Mouse (Mus musculus) WW6 (cell line): ENCODE measurements around the gene Nsg1.

Experiments
- DNase-seq: peaks from one replicate; pipeline ENCODE4 v3.0.0-alpha.2; 2013; ENCODE audit warnings: low read depth, low spot score

The Nsg1 gene

DNA sequence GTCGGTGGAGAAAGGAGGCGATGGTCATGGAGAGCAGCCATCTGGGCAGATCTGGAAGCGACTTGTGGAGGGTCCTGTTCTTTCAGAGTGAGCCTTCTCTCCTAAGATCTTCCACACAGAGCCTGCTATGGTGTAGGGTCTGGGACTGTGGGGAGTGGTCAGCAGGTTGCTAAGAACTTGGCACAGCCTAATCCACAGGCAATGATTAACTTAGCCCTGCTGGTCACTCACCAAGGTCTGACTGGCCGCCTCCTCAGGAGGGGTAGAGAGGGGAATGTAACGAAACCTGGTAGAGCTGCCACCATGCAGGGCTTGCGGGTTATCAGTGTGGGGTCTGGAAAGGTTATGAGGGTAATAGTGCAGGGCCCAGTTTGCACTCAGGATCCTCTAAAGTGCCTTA is 18.8 kb downstream of the Nsg1 start:
- DNase-seq = no peak

DNA sequence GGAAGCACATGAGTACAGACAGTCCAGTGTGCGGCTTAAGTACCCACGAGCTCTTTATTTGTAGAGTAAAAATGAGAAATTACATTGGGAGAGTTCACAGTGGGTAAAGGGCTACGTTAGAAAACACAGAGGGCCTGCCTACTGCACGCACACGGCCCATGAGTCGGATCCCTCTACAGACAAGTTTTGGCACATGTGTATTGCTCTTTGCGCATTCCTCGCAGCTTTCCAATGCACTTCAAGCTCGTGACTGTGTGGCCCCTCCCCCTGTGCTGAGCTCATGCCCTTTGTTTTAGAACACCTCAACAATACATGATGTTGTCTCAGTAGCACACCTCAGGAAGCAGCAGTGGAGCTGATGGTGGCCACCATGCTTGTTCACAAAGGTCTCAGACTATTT is 22.5 kb downstream of the Nsg1 start:
- DNase-seq = no peak

DNA sequence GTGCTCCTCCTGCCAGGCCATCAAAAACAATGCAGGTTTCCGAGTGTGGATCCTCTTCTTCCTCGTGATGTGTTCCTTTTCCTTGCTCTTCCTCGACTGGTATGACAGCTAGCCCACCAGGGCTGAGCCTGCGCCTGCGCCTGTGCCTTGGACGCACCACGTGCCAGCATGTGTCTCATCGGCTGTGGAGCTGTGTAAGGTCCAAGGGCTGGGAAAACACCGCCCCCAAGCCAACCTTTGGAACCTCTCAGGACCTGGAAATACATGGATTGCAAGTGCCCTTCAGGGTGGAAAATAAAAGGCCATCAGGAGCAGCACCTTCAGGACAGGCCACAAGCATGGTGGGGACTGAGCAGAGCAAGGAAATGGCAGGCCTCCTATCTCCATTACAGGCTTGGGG is 23.5 kb downstream of the Nsg1 start:
- DNase-seq = no peak

DNA sequence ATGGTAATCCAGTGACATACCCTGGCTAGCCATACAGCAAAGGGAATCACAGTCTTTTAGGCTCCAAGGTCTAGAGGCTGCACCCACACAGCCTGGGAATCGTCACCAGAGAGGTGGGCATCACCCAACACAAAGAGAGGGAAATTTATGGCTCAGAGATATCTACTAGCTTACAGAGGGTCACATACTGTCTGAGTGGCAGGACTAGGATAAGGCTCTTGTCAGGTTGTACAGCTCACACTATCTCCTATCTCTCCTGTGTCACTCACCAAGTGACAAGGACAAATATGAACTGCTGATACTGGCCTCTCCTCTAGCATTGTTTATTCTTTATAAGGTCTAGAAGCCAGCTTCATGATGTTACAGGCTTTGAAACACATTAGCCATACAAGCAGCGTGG is 30.4 kb downstream of the Nsg1 start:
- DNase-seq = no peak

DNA sequence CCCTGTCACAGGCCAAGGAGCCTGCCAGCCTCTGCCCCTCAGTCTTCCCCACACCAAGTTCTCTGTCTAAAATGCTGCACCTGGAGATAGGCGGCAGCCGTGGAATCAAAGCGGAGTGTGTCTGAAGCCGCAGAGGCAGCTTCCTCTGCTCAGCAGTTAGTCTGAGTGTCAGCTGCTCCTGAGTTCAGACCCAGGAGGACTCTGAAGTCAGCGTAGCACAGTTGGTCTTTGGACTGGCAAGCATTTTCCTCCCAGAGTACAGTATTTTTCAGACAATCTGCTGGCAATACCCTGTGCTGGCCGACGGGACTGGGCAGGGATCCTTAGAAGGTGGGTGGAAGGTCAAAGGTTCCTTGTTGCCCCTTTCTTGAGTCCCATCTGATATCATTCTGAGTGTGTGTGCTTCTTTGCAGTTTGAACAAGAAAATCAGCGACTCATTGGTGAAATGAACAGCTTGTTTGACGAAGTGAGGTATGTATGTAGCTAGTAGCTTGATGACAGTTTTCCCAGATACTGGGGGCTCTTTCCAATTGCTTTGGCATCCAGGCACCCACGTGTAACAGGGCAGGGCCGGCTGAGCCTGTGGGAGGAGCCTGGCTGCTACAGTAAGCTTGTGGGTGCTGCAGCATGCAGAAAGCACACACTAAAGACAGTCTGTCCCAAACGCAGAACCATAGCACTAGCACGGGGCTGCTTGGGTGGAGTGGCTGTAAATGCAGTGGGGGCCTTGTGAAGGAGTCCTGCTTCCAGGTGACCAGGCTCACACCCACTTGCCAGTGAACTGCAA is 33.0 kb downstream of the Nsg1 start:
- DNase-seq = no peak

DNA sequence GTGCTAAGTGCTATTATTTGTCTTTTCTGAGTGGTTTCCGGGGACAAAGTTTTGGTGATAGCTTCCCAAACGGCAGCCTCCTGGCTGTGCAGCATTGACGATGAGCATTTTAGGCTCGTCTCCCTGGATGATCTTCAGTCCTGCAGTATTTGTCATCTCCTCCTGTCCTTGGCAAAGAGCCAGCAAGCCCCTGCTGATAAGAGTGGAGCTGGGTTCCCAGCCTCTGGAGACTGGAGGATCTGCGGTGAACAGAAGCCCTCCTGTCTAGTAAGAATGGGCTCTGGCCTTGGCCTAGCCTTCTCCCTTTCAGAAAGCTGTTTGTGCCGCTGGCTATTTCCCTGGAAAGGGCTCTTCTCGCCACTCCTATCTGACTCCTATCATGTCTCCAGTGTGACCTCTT is 38.0 kb downstream of the Nsg1 start:
- DNase-seq = no peak

DNA sequence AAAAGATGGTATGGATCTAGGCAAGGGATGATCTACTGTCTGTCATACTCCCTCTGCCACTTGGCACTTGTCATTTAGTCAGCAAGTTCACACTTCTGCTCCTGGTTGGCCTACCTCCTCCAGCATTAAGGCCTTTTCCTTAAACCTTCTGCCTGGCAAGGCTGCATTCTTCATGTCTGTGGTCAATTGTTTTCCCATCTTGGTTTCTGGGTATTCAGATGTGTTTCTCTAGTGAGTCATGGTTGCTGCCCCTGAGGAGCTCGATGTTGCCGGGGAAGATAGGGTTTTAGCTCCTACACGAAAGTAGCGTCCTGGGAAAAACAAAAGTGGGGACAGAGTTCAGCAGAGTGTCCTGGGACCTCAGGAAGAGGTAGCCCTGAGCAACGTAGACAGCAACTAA is 40.4 kb downstream of the Nsg1 start:
- no peak for DNase-seq

DNA sequence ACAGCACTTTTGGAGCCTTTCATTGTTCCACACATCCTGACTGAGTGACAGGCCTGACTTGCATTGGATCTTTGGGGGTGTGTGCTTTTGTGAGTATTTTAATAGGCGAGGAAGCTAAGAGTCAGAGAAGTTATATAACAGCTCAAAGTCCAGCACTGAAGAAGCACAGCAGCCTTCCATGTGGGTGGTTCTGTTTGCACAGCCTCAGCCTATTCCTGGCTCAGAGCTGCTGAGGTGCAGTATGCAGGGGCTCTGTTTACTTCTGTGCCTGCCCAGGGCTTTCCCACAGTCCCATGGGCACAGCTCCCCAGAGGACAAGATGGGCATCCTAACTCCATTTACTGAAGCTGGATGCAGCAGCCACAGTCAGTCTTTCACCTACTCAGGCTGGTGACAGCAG is 42.7 kb downstream of the Nsg1 start:
- DNase-seq = no peak

DNA sequence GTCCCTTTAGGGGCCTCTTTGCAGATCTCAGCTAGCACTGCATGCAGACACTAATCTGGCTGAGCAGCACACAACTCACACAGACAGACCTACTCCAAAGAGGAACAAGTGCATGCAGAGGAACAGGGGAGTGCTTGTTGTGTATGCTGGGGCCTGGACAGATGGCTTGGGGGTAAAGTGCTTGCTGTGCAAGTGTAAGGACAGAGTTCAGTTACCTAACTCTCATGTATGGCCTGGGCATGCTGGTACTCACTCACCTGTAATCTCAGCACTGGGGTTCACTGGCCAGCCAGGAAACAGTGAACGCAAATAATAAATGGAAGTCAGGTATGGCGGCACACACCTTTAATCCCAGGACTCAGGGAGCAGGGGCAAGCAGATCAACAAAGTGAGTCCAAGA is 45.2 kb downstream of the Nsg1 start:
- no peak for DNase-seq

DNA sequence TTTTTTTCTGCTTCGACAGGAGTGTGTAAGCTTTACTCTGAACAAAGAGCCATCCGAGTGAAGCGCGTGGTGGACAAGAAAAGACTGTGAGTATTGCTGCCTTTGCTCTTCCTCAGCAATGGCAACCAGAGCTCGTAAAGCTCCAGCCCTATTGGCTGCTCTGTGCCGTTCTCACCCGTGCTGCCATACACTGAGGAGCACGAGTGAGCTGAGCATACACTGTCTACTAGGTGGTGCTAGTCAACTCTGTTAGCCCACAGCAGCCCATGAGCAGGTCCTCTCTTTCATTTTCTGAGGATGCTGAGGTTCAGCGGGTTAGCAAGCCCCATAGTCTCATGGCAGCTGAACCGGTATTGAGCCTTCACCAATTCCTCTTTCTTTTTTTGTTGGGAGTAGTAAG is 52.9 kb downstream of the Nsg1 start:
- DNase-seq = no peak

DNA sequence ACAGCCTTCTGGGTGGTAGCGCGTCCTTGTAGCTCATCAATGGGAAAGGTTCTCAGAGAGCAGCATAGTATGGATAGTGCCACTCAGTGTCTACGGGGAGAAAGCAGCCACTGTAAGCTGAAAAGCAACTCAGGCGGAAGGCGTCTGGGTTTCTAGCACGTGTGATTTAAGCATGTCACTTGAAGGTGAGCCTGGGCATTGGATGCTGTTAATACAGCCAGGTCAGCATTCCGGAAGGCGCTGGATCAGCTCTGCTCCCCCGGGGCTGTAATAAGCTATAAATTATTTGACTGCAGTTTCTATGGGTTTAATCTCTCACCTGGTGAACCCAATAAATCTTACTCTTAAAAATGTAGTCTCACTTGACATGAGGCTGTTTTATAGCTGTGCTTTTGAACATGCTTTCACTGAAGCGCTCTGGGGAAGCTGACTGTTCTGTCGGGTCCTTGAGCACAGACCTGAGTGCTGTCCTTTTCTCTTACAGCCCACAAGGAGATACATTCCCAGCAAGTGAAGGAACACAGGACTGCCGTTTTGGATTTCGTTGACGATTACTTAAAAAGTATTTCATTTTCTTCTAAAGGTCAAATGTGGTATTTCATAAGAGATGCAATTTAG is 53.5 kb downstream of the Nsg1 start:
- DNase-seq = no peak

DNA sequence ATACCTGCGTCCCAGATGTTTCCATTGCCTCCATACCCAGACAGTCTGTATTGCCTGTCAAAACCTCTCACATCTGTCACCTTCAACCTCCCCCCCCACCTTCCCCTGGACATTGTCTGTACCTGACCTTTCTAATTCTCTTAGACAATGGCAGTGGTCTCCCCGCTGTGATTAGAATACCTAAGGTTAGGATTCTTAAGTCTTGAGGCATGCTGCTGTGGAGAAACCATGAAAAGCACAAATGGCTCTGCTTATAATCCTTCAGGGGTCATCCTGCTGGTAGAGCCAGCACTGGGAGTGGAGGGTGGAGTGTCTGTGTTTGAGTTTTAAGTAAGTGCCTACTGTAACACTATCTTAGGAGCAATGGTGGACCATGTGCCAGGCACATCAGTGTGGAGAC is 56.8 kb downstream of the Nsg1 start:
- no peak for DNase-seq

DNA sequence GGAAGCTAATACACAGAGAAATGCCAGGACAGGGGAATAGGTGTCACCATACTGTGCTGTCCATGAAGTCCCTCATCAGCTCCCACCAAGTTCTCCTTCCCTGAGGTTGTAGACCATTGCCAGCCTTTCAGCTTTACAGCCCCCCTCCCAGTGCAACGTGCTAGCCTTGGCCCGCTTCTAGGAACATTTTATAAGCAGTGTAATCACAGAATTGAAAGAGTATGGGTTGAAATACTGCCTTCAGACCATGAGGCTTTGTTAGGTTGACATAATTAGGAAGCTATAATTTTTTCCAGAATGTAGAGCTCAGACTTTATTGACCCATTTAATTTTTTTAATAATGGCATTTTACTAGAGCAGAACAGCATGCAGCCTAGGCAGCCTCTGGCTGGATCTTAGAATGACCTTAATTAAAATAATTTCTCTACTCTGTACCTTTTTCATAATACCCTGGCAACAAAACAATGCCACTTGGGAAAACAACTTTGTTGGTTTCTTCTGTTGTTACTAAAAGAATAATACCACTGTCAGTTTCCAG is 60.5 kb downstream of the Nsg1 start:
- no peak for DNase-seq

DNA sequence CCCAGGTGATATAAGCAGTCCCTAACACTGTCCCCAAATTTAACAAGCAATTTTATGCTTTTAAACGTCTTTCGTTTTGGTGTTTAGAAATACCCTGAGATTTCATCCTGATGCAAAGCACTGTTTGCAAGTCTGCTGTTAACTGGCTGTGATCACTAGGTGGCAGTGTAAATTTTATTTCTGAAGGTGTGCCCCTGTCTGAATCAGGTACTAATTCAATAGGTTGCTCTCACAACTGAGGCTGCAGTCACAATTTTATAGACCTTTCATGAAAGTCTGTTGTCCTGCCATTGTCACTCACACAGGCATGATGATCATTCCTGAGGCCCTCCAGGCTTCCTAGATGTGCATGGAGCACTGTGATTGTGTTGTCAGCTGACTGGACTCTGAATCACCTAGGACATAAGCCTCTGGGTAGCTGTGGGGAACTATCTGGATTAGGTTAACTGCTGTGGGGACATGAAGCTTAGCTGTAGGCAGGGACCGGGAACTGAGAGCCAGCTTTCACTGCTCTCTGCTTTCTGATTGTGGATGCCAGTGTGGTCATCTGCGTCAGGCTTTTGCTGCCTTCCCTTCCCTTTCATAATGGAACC is 62.1 kb downstream of the Nsg1 start:
- DNase-seq = no peak

DNA sequence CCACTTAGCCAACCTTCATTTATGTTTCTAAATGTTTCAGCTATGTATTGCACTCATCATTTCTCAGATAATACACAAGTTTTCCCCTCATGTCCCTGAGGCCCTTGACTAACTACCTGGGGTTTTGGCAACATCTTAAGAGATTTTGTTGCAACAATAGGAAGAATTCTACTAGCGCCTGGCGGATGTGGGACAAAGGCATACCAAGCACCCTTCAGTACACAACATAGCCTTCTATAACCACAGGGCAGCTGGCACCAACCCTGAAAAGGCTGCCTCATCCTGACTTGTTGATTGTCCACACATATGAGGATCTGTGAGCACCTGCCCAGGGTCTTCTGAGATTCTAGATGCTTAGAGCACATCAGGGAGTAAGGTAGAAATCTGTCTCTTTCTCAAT is 65.4 kb downstream of the Nsg1 start:
- DNase-seq = no peak

DNA sequence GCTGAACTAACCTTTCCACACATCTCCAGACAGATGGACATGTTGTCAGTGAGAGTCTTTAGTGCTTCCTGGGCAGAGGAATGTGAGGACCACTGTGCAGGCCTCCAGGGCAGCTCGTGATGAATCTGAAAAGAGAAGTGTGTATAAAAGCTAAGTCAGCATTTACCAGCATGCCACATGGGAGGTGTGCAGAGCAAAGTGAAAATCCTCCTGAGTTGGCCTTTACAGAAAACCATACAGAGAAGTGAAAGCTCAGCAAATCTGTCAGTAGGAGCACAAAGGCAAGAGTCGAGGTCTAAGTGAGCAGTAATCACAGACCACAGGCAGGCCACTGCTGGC is 67.8 kb downstream of the Nsg1 start:
- DNase-seq = no peak

DNA sequence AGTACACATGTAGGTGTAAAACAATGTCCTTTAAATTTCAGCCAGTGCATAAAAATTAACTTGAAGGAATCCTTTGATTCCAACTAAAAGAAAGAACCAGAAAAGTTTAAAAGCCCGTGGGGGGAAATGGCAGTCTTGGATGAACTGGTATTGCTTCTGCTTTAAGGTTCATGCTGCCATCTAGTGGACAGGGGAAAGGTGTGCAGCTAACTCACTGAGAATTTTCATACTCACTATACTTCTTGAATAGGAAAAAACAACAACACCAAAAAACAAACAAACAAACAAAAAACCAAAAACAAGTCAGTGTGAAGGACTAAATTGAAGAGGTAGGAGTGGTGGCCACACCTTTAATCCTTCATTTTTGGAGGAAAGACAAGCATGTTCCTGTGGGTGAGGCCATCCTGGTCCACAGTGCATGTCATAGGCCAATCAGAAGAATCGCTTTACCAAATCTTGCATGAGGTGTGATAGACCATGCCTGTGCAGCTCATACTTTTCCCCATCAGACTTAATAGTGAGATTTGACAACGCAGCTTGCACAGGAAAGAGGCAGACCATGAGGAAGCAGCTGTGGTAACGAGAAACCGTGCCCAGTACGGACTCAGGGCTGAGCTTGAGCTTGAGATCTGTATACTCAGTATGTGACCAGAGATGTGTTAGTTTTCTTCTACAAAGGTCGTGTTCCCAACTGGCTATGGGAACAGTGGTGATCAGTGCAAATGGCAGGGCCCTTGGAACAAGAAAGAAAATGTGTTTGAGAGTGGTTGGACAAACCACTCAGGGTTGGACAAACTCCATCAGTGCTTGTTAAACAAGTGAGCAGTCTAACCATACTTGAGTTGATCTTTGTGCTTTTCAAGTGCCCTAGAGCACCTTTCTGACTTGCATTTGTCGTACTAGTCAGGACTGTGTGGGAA is 68.4 kb downstream of the Nsg1 start:
- DNase-seq = no peak

DNA sequence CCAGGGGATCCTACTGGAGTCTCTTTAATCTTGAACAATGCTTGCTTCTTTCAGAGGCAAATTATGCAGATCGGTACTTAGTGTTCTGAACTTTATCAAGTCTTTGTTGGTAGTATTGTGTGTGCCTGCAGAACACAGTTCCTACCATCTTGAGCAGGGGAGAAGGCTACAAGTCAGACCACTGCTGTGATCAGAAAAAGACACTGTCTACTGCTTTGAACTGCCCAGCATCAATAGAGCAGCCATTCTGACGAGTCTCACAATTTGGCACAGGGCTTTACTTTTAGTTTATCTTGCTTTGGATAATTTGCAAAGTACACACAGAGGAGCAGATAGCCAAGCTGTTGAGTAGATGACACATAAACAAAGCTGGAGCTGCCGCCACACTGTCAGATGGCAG is 69.1 kb downstream of the Nsg1 start:
- DNase-seq = no peak

DNA sequence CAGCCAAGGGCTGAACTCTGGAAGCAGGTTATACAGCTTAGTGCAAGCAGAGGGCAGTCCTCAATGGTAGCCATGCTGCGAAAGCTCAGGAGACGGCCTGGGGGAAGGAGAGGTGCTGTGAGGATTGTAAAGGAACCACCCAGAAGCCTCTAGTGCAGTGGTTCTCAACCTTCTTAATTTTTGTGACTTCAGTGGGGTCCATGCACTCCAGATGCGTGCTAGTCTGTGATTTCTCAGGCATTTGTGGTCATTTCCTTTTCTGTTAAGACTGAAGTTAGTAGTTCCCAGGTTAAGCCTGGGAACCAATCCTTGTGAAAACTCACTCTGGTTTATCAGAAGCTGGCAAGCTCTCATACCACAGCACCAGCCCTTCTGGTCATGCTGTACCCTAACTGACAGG is 69.6 kb downstream of the Nsg1 start:
- DNase-seq = no peak
